Mouse (Mus musculus): ENCODE data around the gene Ugcg. TPM values are rescaled to one million over a fixed set of nuclear protein-coding genes. Genes with fewer than 3 reads are reported as not detected.

Ugcg gene
- 194 TPM for total RNA-seq (2023)

DNA sequence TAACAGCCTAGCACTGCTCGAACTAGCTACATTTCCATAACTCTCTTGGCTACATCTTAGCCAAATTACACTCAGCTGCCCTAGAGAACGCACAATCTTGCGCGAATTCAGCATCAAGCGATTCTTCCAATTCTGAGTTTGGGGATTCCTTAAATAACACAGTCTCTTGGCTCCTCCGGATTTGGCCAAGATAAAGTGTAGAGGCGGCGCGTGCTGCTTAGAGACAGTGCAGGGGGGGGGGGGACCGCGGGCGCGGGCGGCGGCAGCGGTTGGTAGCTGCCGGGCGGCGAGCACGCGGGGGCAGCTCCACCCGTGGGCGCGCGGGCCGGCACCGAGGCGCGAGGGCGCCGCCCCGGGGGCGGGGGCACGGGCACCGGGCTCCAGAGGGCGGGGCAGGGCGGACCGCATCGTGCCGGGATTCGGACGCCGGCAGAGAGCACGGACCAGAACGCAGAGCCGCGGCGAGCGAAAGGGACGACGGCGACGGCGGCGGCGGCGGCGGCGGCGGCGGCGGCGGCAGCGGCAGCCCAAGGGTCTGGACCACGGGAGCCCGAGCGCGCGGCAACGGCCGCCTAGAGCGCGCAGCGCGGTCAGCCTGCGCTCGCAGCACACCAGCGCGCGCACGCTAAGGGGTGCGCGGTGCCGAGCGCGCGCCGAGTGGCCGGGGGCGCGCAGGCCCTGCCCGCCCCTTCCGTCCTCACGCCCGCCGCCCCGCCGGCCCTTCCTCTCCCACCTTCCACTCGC is at the start of gene Ugcg:
Gene Ugcg (plus strand): TSS at position 456 of the 744 bp plus-strand sequence.

Other genes starting within 250 kb of the Ugcg start
- not detected for gene Zkscan16, start 245.6 kb upstream of the Ugcg start, total RNA-seq (2023)
- 0.52 TPM for gene Ptgr1, start 202.1 kb upstream of the Ugcg start, total RNA-seq (2023)
- gene Dnajc25, start 194.2 kb upstream of the Ugcg start, total RNA-seq (2023) = 10.0 TPM
- gene Gm20503, start 186.0 kb upstream of the Ugcg start, total RNA-seq (2023) = not detected
- 35.5 TPM for gene Gng10, start 154.2 kb upstream of the Ugcg start, total RNA-seq (2023)
- gene AI481877, start 50.3 kb upstream of the Ugcg start, total RNA-seq (2023) = not detected
- gene Susd1, start 249.4 kb downstream of the Ugcg start, total RNA-seq (2023) = 7.8 TPM

Data from CD8-positive naive resting alpha-beta T cell, adult 57 days (primary cell).